Mouse (Mus musculus): ENCODE measurements around the gene Ddost. TPM values are rescaled to one million over a fixed set of nuclear protein-coding genes. Genes with fewer than 3 reads are reported as not detected.
A peak's percentile ranks its signal among the peaks of the same experiment; 100 is the strongest.

Gene Ddost
- total RNA-seq (2022), result 10 to 100 TPM; 63.3 to 65.5 (median 64.3) TPM

GRCm38 (mm10) chr4:138304340-138305104, at the start of gene Ddost:
Ddost (plus strand) TSS chr4:138304730.
- DNase-seq (ENCODE audit: low spot score), result peak; percentile 98

- no peak for DNase-seq (ENCODE audit: low spot score)
Measured at GRCm38 (mm10) chr4:138257116-138257687, 47.3 kb upstream of the Ddost start.

- DNase-seq (ENCODE audit: low spot score), result no peak
Measured at GRCm38 (mm10) chr4:138258663-138259062, 45.9 kb upstream of the Ddost start.

- no peak for DNase-seq (ENCODE audit: low spot score)
Measured at GRCm38 (mm10) chr4:138259482-138259881, 45.0 kb upstream of the Ddost start.

- DNase-seq (ENCODE audit: low spot score), result peak; percentile 73
Measured at GRCm38 (mm10) chr4:138261843-138262681, 42.5 kb upstream of the Ddost start.

- DNase-seq (ENCODE audit: low spot score), result no peak
Measured at GRCm38 (mm10) chr4:138267869-138268268, 36.7 kb upstream of the Ddost start.

GRCm38 (mm10) chr4:138272011-138272997, 32.2 kb upstream of the Ddost start:
- peak; percentile 19 for DNase-seq (ENCODE audit: low spot score)

- DNase-seq (ENCODE audit: low spot score), result no peak
Measured at GRCm38 (mm10) chr4:138278346-138278745, 26.2 kb upstream of the Ddost start.

GRCm38 (mm10) chr4:138282834-138283233, 21.7 kb upstream of the Ddost start:
- DNase-seq (ENCODE audit: low spot score), result peak; percentile 67

GRCm38 (mm10) chr4:138286411-138286810, 18.1 kb upstream of the Ddost start:
- DNase-seq (ENCODE audit: low spot score), result no peak

GRCm38 (mm10) chr4:138288691-138289090, 15.8 kb upstream of the Ddost start:
- DNase-seq (ENCODE audit: low spot score), result no peak

- DNase-seq (ENCODE audit: low spot score), result no peak
Measured at GRCm38 (mm10) chr4:138292028-138292427, 12.5 kb upstream of the Ddost start.

GRCm38 (mm10) chr4:138293261-138293948, 11.1 kb upstream of the Ddost start:
- DNase-seq (ENCODE audit: low spot score), result no peak

- no peak for DNase-seq (ENCODE audit: low spot score)
Measured at GRCm38 (mm10) chr4:138293949-138294550, 10.5 kb upstream of the Ddost start.

GRCm38 (mm10) chr4:138301271-138301780, 3.2 kb upstream of the Ddost start:
- peak; percentile 34 for DNase-seq (ENCODE audit: low spot score)

GRCm38 (mm10) chr4:138303011-138303410, 1.5 kb upstream of the Ddost start:
- DNase-seq (ENCODE audit: low spot score), result no peak

GRCm38 (mm10) chr4:138303742-138304141, 788 bp upstream of the Ddost start:
- DNase-seq (ENCODE audit: low spot score), result no peak

GRCm38 (mm10) chr4:138307025-138307424, 2.5 kb downstream of the Ddost start:
- no peak for DNase-seq (ENCODE audit: low spot score)

- no peak for DNase-seq (ENCODE audit: low spot score)
Measured at GRCm38 (mm10) chr4:138307739-138308138, 3.2 kb downstream of the Ddost start.
